In genomic region chr4:132510352-132510798, GRCm38 (mm10) we compare ENCODE assay signal across 8 mouse cellular contexts. TPM values are rescaled to one million over a fixed set of nuclear protein-coding genes. Genes with fewer than 3 reads are reported as not detected.
DNase-seq lines count a peak whose midpoint lies in the region; ATAC-seq lines count a peak whose summit lies in the region.

TSS of gene Sesn2 (minus strand) at chr4:132510501.

- H3K4me2 ChIP-seq in lung, embryonic 16.5 days (ENCODE audit: low read depth, low read length) = peak within 1 kb of the TSS; percentile 76

- peak within 1 kb of the TSS; percentile 87 for H3K4me3 ChIP-seq in lung, embryonic 16.5 days (ENCODE audit: low read length)

- H3K27ac ChIP-seq in lung, embryonic 16.5 days (ENCODE audit: low read length) = peak within 1 kb of the TSS; percentile 79

- H3K9ac ChIP-seq in lung, embryonic 16.5 days (ENCODE audit: low read length) = peak within 1 kb of the TSS; percentile 74

- WGBS in lung, embryonic 16.5 days = under 1% methylated on average over 32 of the region's 32 CpGs

- peaks cover 27% of the 10 kb centered on the region for H3K4me1 ChIP-seq in lung, embryonic 16.5 days (replicated peaks; ENCODE audit: control insufficient read depth, insufficient read depth, low read length)

- peak; percentile 87 to 93 for ATAC-seq in hematopoietic stem cell, adult 5-6 weeks (replicated peaks in 1 of 2; ENCODE audit: insufficient read depth in 1 of 2, low FRiP score in 2 of 2, low TSS enrichment in 1 of 2, low read depth in 1 of 2, poor library complexity in 2 of 2, severe bottlenecking in 2 of 2)
- ATAC-seq in lung, embryonic 16.5 days (ENCODE audit: low read depth) = peak; percentile 93

- H3K9me3 ChIP-seq in lung, embryonic 16.5 days (ENCODE audit: control insufficient read depth, low read length) = no peaks in the 10 kb centered on the region

- no peaks in the 10 kb centered on the region for H3K36me3 ChIP-seq in lung, embryonic 16.5 days (ENCODE audit: control insufficient read depth, insufficient read depth, low read length)

- H3K27me3 ChIP-seq in lung, embryonic 16.5 days (ENCODE audit: control insufficient read depth, insufficient read depth, low read depth, low read length) = no peaks in the 10 kb centered on the region

- peak; percentile 95 for DNase-seq in MEL-GATA-1-ER (ENCODE audit: extremely low read depth, low read depth)
- DNase-seq in cerebellum, adult 8-10 months = peak; percentile 94
- peak; percentile 98 for DNase-seq in forelimb bud, embryonic 11.5 days (ENCODE audit: low read depth, low spot score)
- peak; percentile 90 for DNase-seq in layer of hippocampus, adult 9-10 months (ENCODE audit: low spot score)
- peak; percentile 87 for DNase-seq in ovary, postnatal 10 days (ENCODE audit: low spot score)
- peak; percentile 95 to 96 for DNase-seq in thymus, postnatal 10 days (ENCODE audit: low spot score in 2 of 2)

RNA-seq across cellular contexts. Expression of gene Sesn2, which starts in this region (rescaled TPM):
- 3.9 and 4.0 TPM in 2 replicates for total RNA-seq in hematopoietic stem cell, adult 5-6 weeks (2017)
- 10.6 and 12.3 TPM in 2 replicates for polyA plus RNA-seq in lung, embryonic 16.5 days (2015; fragmentation: Nextera tagmentation; extraction: Ambion mirVana)

Comparison
In these comparisons a context has a peak if more than half of its experiments do, and no peak if none do; other contexts are left out.
1. Peak in every context shown above with its lines: DNase-seq, ATAC-seq, H3K4me3 ChIP-seq and H3K27ac ChIP-seq.